Mouse (Mus musculus): ENCODE measurements around the gene Bola3. TPM values are rescaled to one million over a fixed set of nuclear protein-coding genes. Genes with fewer than 3 reads are reported as not detected.
A peak's percentile ranks its signal among the peaks of the same experiment; 100 is the strongest.

The Bola3 gene
- 10.6 and 13.6 TPM in 2 replicates for polyA plus RNA-seq (2012; rRNA removed)

DNA sequence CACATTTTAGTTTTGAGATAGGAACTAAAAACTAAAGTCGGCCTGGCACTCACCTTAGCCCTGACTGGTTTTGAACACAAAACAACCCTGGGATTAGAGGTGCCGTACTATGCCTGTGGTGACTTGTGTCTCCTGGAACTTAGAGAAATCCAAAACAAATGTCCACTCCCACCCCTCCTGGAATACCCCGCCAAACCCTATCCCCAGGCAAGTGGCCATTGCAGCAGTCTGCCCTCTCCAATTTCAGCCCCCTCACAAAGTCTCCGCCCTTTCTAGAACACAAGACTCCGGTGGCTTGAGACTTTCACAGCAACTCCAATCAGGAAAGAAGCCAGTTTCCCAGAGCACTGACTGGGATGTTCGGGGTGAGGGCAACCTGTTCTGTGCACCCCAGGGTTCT is at the start of gene Bola3:
Gene Bola3, plus strand, starts transcription at position 275 of the 400 bp plus-strand sequence.
- no peak for DNase-seq
- Histone ChIP-seq H3K27me3 (ENCODE audit: control insufficient read depth, insufficient read depth, low read length) (no peaks in the 10 kb centered on the region), H3K4me1 (replicated peaks; ENCODE audit: control insufficient read depth, insufficient read depth, low read length) (peaks cover 12% of the 10 kb centered on the region), H3K27ac (ENCODE audit: control insufficient read depth, insufficient read depth, low read length) (no peak within 1 kb of the TSS), H3K36me3 (ENCODE audit: control insufficient read depth, insufficient read depth, low read length) (peaks cover 9% of the 10 kb centered on the region; the same call in 1 of the 2 replicates), H3K4me3 (ENCODE audit: control insufficient read depth, insufficient read depth, low read length) (peak within 1 kb of the TSS; percentile 71)
- TF ChIP-seq POLR2A (IDR thresholded peaks at IDR 0.05; ENCODE audit: control insufficient read depth, extremely low read depth, insufficient read depth, low read length, poor library complexity), result no peak
- no peak for TF ChIP-seq CTCF (IDR thresholded peaks at IDR 0.05; ENCODE audit: borderline replicate concordance, control insufficient read depth, extremely low read depth, insufficient read depth, low read length, poor library complexity)
- 54% methylated on average over 6 of the region's 6 CpGs for WGBS

DNA sequence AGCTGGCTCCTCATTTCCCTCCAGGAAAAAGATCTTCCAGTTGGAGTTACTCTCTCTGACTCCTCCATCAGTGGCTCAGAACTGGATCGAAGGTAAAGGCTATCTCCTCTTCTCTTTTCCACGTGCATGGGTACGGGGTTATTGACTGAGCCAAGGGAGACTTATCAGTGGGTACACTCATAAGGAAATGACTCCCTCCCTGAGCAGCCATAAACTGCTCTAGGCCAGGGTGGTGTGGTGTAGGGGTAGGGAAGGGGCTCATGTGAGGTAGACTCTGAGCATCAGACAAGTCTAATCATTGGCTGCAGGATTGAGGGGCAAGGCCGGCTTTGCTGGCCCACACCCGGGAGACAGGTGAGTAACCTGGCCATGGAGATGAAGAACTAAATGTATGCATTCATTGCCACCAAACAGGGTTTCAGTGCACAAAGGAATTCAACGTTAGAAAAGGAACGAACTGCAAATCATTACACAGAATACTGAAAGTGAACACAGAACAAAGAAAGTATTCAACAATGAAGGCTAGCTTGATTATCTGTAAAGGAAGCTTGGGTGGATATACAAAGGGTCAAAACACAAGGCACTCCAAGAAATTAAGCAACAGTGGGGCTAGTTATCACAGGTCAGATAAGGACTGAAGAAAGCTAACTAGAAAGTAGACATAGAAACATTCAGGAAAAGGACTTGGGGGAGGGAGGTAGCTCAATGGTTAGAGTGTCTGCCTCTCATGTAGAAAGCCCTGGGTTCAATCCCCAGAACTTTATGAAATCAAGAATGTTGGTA is 48.3 kb upstream of the Bola3 start:
- WGBS, result 84% methylated on average over 7 of the region's 7 CpGs
- H3K27me3 ChIP-seq (ENCODE audit: control insufficient read depth, insufficient read depth, low read length), result no peaks in the 10 kb centered on the region
- no peaks in the 10 kb centered on the region for H3K4me1 ChIP-seq (replicated peaks; ENCODE audit: control insufficient read depth, insufficient read depth, low read length)
- no peak for DNase-seq
- H3K27ac ChIP-seq (ENCODE audit: control insufficient read depth, insufficient read depth, low read length), result no peak overlapping the region
- H3K36me3 ChIP-seq (ENCODE audit: control insufficient read depth, insufficient read depth, low read length), result no peaks in the 10 kb centered on the region; the same call in 1 of the 2 replicates
- no peak for TF ChIP-seq POLR2A (IDR thresholded peaks at IDR 0.05; ENCODE audit: control insufficient read depth, extremely low read depth, insufficient read depth, low read length, poor library complexity)
- TF ChIP-seq CTCF (IDR thresholded peaks at IDR 0.05; ENCODE audit: borderline replicate concordance, control insufficient read depth, extremely low read depth, insufficient read depth, low read length, poor library complexity), result no peak
- no peak overlapping the region for H3K4me3 ChIP-seq (ENCODE audit: control insufficient read depth, insufficient read depth, low read length)

DNA sequence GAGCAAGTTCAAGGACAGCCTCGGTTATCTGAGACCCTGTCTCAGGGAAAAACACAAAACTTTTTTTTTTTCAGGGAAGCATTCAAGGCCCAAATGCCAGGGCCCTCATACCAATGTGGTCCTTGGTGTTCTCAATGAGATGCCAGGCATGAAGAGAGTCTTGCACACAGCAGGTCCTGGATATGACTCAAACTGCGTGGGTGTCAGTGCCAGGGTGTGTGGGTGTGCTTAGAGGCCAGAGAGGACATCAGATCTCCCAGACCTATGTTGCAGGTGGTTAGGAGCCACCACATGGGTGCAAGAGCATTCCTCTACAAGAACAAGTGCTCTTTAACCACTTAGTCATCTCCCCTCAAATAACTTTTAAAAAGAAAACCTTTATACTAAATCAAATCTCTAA is 47.7 kb upstream of the Bola3 start:
- Histone ChIP-seq H3K4me3 (ENCODE audit: control insufficient read depth, insufficient read depth, low read length) (no peak overlapping the region), H3K27ac (ENCODE audit: control insufficient read depth, insufficient read depth, low read length) (no peak overlapping the region), H3K4me1 (replicated peaks; ENCODE audit: control insufficient read depth, insufficient read depth, low read length) (no peaks in the 10 kb centered on the region), H3K36me3 (ENCODE audit: control insufficient read depth, insufficient read depth, low read length) (peaks cover 6% of the 10 kb centered on the region), H3K27me3 (ENCODE audit: control insufficient read depth, insufficient read depth, low read length) (no peaks in the 10 kb centered on the region)
- WGBS, result 85% methylated on average over 2 of the region's 2 CpGs
- no peak for DNase-seq
- TF ChIP-seq POLR2A (IDR thresholded peaks at IDR 0.05; ENCODE audit: control insufficient read depth, extremely low read depth, insufficient read depth, low read length, poor library complexity) (no peak), CTCF (IDR thresholded peaks at IDR 0.05; ENCODE audit: borderline replicate concordance, control insufficient read depth, extremely low read depth, insufficient read depth, low read length, poor library complexity) (no peak)

DNA sequence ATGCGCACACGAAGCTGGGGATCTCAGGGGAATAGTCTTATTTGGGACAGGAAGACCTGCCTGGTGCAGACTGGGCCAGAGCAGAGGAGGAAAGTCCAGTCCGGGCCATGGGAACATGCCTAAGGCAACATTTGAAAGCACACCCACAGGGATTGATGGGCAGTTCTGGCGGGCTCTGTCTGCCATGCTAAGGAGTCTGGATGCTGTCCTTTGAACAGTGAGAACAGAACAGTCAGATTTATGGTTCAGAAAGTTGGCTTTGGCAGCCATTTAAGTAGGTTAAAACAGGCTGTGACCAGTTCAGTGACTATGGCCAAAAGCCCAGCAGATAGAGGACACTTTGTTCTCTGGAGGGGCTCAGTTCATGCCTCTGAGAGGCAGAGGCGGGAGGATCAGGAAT is 46.7 kb upstream of the Bola3 start:
- Histone ChIP-seq H3K27me3 (ENCODE audit: control insufficient read depth, insufficient read depth, low read length) (no peaks in the 10 kb centered on the region), H3K27ac (ENCODE audit: control insufficient read depth, insufficient read depth, low read length) (no peak overlapping the region), H3K36me3 (ENCODE audit: control insufficient read depth, insufficient read depth, low read length) (peaks cover 12% of the 10 kb centered on the region), H3K4me3 (ENCODE audit: control insufficient read depth, insufficient read depth, low read length) (no peak overlapping the region), H3K4me1 (replicated peaks; ENCODE audit: control insufficient read depth, insufficient read depth, low read length) (no peaks in the 10 kb centered on the region)
- 88% methylated on average over 5 of the region's 5 CpGs for WGBS
- no peak for DNase-seq
- TF ChIP-seq CTCF (IDR thresholded peaks at IDR 0.05; ENCODE audit: borderline replicate concordance, control insufficient read depth, extremely low read depth, insufficient read depth, low read length, poor library complexity), result no peak
- TF ChIP-seq POLR2A (IDR thresholded peaks at IDR 0.05; ENCODE audit: control insufficient read depth, extremely low read depth, insufficient read depth, low read length, poor library complexity), result no peak

DNA sequence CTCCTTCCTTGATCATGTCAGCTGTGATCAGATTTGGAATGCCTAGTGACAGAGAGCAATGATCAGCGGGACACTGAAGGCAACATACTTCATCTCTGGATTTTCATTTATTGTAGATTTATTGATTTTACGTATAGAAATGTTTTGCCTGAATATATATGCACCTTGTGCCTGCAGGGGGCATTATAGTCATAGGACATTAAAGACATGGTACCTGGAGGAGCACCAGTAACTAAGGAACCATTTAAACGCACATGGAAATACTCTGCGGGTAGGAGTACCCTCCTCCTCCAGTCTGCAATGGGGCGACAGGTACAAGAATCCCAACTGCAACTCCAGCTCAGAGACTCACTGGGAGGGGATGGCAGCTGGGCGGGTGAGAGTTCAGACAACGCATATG is 39.9 kb upstream of the Bola3 start:
- Histone ChIP-seq H3K36me3 (ENCODE audit: control insufficient read depth, insufficient read depth, low read length) (peaks cover 22% of the 10 kb centered on the region), H3K4me1 (replicated peaks; ENCODE audit: control insufficient read depth, insufficient read depth, low read length) (peaks cover 5% of the 10 kb centered on the region), H3K27me3 (ENCODE audit: control insufficient read depth, insufficient read depth, low read length) (no peaks in the 10 kb centered on the region), H3K27ac (ENCODE audit: control insufficient read depth, insufficient read depth, low read length) (no peak overlapping the region), H3K4me3 (ENCODE audit: control insufficient read depth, insufficient read depth, low read length) (no peak overlapping the region)
- DNase-seq, result no peak
- TF ChIP-seq CTCF (IDR thresholded peaks at IDR 0.05; ENCODE audit: borderline replicate concordance, control insufficient read depth, extremely low read depth, insufficient read depth, low read length, poor library complexity) (no peak), POLR2A (IDR thresholded peaks at IDR 0.05; ENCODE audit: control insufficient read depth, extremely low read depth, insufficient read depth, low read length, poor library complexity) (no peak)
- 95% methylated on average over 7 of the region's 7 CpGs for WGBS

DNA sequence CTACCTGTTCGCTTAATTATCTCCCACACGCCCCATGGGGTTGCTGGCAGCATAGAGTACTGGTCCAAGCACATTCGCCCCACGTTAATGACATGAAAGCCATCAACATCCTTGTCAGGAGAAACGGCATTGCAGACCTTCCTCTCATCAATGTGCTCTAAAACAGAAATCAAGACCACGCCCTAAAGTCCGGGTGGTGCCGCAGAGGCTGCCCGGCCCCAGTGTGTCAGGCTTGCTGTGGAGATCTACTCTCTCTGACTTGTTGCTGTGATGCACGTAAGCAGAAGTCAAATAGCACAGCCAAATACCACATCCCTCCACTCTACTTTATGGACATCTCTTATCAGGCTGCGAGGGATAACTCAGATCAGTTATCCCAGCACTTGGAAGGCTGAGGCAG is 37.7 kb upstream of the Bola3 start:
- Histone ChIP-seq H3K36me3 (ENCODE audit: control insufficient read depth, insufficient read depth, low read length) (peaks cover 17% of the 10 kb centered on the region), H3K4me3 (ENCODE audit: control insufficient read depth, insufficient read depth, low read length) (no peak overlapping the region), H3K4me1 (replicated peaks; ENCODE audit: control insufficient read depth, insufficient read depth, low read length) (peaks cover 8% of the 10 kb centered on the region), H3K27me3 (ENCODE audit: control insufficient read depth, insufficient read depth, low read length) (no peaks in the 10 kb centered on the region), H3K27ac (ENCODE audit: control insufficient read depth, insufficient read depth, low read length) (no peak overlapping the region)
- TF ChIP-seq POLR2A (IDR thresholded peaks at IDR 0.05; ENCODE audit: control insufficient read depth, extremely low read depth, insufficient read depth, low read length, poor library complexity), result no peak
- TF ChIP-seq CTCF (IDR thresholded peaks at IDR 0.05; ENCODE audit: borderline replicate concordance, control insufficient read depth, extremely low read depth, insufficient read depth, low read length, poor library complexity), result no peak
- 98% methylated on average over 11 of the region's 11 CpGs for WGBS
- no peak for DNase-seq

All from thymus, adult 2 months (tissue).